Mouse (Mus musculus): ENCODE results near the gene Tes3-ps.

DNA sequence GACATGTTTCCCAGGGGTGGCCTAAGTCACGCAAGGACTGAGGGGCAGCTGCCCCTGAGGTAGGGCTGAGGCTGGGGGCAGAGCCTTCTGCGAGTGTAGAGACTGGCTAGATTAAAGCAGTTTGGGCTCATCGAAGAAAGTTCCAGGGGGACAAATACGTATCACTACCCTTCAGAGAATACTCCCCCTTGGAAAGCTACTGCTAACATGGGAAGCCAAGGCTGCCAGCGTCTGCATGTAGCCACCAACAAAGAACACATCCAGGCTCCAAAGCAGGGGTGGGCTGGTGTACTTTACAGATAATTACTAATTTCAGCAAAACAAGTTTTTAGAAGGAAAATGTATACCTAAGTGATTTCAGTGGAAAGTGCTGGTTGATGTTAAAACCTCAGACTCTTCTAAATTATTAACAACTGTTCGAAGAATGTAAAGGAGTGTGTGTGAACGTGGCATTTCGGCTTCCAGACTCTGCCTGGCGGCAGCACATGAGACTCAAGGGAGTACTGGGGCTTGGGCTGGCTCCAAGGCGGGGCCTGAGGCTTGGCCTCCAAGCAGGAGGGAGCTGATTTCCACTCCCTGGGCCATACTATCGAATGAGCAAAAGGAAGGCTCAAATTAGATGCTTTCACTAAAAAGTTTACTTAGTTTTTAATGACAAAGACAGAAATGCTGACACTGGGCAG is 26.6 kb upstream of the Tes3-ps start:
- TF ChIP-seq CTCF (conservative IDR thresholded peaks at IDR 0.05; ENCODE audit: insufficient read depth, insufficient read length, low read depth, low read length), result no peak
- no peak for TF ChIP-seq POLR2A (IDR thresholded peaks at IDR 0.05; ENCODE audit: low read depth, low read length)

Data from kidney, adult 2 months (tissue).